Mouse (Mus musculus) spleen, postnatal 4 days (tissue): Measurements from ENCODE around the gene Tulp2.
A peak's percentile ranks its signal among the peaks of the same experiment; 100 is the strongest.
"Not testable (repeated sequence)": the region's sequence is repeated elsewhere in the genome, so short reads cannot be mapped to it uniquely, and the experiment has no call there.

Experiments used
- DNase-seq, 2 experiments: peaks; one replicate each; pipeline ENCODE4 v3.0.0; 2022; ENCODE audit warnings: low spot score in 2 of 2

The Tulp2 gene

DNA sequence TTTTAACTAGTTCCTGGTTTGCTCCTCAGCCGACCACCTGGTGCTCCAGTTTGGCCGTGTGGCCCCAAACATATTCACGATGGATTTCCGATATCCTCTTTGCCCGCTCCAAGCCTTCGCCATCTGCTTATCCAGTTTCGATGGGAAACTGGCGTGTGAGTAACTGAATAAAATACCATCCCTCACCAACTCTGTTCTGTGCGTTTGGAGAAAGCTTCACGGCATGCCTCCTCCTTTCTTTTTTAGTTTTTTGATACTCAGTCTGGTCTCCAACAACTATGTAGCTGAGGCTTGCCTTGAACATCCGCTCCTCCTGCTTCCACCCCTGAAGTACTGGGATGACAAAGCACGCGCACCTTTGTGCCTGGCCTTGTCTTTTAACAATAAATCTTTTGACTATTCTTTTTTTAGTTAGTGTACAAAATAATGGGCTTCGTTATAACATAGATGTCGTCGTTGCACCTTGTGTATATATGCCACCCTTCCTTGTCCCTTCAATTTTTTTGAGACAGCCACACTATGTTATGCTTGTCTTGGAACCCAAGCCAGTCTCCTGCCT, 40.6 kb downstream of the Tulp2 start:
- DNase-seq: no peak

DNA sequence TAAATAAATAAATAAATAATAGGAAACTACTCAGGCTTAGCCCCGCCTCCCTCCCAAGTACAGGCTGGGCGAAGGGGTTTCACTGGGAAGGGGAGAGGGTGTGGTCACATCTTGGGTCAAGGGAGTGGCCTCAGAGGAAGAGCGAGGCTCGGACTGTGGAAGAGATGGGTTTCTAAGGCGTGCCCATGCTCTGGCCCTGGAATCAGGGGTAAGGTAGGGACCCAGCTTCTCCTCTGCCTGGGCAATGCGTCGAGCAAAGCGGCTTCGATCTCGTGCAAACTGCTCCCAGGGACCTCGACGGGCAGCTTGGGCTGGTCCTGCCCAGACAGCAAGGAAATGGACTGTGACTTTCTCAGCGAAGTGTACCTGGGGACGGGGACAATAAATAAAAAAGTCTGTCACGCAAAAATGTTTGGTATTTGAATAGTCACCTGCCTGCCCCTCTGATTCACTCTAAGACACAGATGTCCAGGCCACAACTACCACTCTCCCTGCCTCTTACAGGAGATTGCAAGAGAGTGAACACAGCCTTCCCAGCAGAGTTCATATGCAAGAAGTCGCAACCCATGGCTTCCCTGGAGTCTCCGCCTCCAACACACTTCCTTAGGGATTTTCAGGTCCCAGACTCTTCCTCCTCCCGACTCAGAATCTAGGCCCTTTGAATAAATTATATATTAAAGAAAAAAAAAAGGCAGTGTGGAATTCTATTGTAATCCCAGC, 41.4 kb downstream of the Tulp2 start:
- peak in 1 of 2 experiments; percentile 41 for DNase-seq

DNA sequence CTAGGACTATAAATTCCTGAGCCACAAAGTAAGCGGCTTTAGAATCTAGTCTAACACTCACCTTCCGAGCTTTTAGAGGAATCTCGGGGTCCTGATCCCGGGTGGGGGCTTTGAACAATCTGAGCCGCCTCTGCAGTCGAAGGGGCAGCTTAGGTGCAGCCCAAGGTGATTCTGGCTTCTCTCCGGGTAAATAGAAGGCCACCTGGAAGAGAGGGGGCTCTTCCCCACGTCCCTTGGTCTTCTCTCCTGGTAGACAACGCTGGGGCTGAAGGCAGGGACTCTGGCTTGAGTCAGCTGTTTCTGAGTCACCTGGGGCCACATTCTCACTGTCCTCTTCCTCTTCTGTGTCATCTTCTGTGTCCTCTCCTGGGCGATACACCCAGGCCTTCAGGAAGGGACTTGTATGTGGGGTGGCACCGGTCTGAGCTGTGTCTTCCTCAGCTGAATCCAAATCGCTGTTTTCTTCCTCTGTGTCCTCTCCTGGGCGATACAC, 42.0 kb downstream of the Tulp2 start:
- DNase-seq: no peak

DNA sequence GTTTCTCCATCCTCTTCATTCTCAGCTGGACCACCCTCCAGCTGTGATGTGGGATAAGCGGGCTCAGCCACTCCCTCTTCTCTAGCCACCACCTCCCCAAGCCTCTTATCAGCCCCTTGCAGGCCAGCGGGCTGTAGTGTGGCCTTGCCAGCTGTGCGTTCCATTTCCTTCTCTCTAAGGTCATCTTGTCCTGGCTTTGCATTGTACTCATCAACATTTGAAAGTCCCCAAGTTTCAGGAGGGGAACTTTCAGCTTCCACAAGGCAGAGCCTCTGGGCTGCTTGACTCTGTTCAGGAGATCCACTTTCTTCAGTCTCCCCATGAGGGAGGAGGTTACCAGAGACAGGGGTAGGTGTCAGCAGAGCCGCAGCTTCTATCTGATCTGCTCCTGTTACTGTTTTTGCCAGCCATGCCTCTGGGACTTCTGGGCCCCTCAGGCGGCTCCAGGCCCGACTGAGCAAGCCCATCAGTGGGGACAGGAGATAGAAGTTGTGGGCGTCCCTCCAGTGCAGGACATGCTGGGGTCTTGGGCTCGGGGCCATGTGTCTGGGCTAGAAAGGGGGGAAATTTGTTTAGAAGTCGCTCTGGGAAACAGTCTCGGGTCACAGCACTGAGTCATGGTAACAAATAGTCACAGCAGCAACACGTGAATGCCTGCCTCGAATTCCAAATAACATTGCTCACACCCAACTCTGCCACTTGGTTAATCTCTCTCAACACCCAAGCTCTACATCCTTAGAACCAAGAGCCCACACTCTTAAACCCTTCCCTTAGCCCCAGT, 43.4 kb downstream of the Tulp2 start:
- peak; percentile 83 to 86 for DNase-seq

DNA sequence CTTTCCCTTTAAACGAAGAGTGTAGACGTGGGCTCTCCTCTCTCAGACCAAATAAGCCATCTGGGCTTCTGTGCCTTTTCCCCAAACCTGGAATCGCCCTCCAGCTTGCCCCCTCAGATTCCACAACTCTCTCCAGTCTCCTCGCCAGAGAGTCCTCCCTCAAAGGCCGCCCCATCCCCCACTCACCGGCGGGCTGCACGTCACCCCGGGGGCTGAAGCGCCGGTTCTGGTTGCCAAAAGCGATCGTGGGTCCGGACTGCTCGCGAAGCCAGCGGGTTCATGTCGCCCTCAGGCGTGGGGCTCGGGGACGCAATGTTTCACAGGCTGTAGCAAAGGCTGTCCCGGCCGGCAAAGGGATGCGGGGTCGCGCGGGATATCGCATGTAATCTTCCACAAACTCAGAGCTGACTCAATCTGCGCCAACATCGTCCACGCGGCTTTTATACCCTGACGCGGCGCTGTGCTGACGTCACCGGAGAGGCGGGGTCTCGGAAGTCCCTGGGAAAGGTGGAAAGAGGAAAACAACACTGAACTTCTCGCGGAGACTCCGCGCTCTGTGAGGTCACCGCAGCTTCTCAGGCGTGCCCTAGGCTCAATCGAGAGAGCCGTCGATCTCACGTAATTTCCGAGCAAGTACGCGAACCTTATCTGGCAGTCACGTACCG, 44.3 kb downstream of the Tulp2 start, which contains the start of the genes Ppp1r15a and Plekha4:
Gene Ppp1r15a, minus strand, starts transcription at position 460 of the 665 bp plus-strand sequence.
Gene Plekha4, plus strand, starts transcription at position 522 of the 665 bp plus-strand sequence.
- DNase-seq: peak; percentile 95 to 98

DNA sequence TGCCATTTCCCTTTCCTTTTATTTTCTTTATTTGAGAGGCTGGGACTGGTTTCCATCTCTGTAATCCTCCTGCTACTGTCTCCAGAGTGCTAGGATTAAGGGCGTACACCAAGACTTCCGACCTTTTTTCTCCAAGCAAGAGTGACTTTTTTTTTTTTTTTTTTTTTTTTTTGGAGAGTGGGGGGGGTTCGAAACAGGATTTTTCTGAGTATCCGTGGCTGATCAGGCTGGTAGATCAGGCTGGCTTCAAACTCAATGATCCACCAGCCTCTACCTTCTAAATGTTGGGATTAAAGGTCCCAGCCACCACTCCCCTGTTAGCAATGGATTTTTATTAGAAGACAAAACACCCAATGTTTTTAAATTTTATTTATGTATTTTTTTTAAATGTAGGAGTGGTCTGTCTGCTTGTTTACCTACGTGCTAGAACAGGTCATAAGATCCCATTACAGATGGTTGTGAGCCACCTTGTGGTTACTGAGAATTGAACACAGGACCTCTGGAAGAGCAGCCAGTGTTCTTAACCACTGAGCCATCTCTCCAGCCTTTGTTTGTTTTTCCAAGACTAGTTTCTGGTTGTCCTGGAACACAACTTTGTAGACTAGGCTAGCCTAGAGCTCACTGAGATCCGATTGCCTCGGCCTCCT, 44.9 kb downstream of the Tulp2 start:
- DNase-seq: peak in 1 of 2 experiments; percentile 45

DNA sequence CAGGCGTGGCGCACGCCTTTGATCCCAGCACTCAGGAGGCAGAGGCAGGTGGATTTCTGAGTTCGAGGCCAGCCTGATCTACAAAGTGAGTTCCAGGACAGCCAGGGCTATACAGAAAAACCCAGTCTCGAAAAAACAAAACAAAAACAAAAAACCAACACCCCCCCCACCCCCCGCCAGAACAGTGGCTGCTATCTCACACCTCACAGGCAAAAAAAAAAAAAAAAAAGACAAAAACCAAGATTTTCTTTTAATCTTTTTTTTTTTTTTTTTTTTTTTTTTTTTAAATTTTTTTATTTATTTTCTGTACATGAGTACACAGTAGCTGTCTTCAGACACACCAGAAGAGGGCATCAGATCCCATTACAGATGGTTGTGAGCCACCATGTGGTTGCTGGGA, 45.5 kb downstream of the Tulp2 start:
- not testable (repeated sequence) for DNase-seq

DNA sequence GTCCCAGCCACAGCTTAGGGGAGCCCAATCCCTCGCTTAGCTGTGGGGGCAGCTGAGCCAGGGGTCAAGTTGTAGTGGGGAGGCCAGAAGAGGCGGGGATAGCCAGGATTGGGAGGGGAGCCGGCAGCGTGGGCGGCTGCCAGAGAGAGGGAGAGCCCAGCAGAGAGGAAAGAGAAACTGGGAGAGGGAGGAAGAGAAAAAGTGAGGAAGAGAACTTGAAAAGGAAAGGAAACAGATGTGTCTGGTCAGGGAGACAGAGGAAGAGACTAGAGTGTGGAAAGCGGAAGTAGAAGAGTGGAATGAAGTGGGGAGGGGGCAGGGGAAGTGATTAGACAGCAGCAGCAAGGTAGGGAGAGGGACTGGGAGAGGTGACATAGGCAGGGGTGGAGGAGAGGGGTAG, 47.8 kb downstream of the Tulp2 start:
- DNase-seq: no peak

DNA sequence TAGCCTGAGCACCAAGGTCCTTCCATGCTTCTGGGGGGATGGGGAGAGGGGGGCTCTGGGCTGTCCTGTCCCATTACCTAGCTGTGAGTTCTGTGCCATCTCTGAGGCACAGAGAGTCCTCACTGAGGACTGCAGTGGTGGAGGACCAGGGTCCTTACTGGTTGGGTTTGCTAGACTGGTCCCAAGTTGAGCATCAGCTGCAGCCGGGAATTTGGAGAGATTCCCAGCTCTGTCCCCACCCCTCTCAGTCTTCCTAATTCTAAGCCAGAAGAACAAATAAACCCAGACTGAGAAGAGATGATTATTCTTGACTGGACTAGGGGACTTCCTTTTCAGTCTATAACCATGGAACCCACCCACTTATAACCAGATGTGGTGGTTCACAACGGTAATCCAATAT, 49.0 kb downstream of the Tulp2 start:
- DNase-seq: no peak

DNA sequence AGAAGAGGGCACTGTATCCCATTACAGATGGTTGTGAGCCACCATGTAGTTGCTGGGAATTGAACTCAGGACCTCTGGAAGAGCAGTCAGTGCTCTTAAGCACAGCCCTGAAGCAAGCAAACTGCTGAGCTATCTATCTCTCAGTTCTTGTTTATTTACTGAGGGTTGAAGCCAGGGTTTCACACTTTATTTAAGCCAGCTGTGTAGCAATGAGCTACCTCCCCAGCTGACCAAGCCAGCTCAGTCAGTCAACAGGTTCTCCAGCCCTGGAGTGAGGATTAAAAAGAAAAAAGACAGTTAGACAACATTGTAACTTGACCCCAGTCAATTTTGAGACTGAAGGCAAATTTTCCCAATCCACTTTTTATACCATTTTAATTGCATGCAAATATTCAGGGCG, 54.0 kb downstream of the Tulp2 start:
- DNase-seq: no peak

DNA sequence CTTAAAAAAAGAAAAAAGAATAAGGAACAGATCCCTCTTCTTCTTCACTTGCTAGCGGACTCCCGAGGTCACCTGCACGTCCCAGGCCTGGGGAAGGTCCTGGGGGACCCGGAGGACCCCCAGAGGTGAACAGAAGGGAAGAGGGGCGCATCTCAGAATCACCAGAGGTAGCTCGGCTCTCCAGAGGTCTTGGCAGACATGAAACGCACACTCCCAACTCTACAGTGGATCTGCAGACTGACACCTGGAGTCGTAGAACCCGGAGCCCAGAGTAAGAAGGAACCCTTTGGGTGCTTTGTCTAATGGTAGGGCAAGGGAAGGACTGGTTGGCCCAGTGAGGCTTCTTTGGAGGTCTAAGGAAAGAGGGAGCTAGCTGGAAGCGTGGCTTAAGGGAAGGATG, 55.9 kb downstream of the Tulp2 start:
- DNase-seq: no peak

DNA sequence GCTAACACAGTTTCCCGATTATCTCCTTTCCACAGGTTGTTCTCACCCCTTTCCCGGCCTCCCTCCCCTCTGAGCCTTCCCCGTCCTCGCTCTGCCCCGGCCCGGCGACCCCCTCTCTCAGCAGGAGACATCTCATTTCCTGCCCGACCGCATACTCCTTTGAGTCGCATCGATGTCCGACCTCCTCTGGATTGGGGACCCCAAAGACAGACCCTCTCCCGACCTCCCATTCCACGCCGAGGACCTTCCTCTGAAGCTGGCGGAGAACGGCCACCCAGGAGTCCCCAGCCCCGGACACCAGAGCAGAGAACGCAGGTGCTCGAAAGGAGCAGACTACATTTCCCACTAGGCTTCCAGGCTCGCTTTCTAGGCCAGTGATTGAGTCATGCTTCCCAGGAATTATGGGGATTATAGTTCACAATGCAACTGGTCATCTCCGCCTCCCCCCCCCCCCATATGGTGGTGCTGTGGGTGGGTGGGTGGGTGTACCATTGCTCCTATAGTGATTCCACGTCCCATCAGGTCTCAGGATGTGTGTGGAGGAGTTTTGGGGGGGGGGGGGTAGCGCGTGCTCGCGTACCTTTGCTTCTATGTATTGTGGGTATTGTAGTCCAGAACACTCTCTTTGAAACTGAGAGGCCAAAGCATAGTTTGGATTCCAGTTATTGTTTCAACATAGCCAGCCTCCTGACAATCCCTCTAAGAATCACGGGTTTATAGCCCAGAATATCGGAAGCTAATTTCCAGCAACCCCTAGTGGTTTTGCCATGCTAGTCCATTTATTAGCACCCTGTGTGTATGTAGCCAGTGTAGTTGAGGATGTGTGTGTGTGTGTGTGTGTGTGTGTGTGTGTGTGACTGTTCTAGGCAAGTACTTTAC, 56.7 kb downstream of the Tulp2 start:
- no peak for DNase-seq

DNA sequence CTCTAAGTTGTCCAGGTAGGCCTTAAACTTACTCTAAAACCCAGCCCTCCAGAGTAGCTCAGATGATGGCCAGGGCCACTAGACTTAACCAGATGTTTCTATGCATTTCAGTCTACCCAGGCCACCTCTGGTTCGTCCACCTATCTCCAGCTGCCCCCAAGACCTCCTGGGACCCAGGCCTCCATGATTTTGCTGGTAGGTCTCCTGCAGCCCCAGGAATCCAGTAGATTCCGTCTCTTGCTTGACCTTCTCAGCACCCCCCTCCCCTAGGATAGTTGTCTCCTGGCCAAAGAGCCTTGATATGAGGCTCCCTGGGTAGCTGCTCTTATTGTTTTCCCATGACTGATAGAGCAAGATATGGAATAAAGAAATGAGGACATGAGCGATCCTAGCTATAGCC, 57.4 kb downstream of the Tulp2 start:
- no peak for DNase-seq

DNA sequence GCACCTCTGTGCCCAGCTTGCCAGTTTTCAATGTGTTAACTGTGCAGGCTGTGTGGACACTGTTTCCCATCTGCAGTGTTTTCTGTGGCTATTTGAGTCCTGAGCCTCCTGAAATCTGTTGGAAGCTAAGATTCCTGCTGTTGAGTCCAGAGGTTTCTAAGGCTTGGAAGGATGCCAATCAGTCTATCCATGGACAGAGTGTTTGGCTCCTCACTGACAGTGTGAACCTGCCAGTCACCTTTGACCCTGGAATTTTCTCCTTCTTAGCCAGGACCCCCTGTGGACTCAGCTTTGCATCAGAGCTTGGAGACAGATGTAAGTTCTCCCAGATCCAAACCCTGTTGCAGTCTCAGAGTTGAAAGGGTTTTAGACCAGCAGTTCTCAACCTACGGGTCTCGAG, 58.5 kb downstream of the Tulp2 start:
- DNase-seq: no peak

DNA sequence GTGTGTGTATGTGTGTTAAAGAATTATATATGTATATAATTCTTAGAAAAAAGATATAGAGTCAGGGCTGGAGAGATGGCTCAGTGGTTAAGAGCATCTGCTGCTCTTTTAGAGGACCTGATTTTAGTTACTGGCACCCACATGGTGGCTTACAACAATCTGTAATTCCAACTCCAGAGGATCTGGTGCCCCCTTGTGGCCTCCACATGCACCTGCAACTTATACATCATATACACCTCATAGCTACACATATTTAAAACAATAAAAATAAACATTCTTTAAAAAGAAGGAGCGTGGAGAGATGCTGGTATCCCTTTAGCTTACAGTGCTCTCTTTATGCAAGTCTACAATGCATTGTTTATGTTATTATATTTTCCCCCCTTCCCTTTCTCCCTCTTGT, 62.8 kb downstream of the Tulp2 start:
- no peak for DNase-seq

DNA sequence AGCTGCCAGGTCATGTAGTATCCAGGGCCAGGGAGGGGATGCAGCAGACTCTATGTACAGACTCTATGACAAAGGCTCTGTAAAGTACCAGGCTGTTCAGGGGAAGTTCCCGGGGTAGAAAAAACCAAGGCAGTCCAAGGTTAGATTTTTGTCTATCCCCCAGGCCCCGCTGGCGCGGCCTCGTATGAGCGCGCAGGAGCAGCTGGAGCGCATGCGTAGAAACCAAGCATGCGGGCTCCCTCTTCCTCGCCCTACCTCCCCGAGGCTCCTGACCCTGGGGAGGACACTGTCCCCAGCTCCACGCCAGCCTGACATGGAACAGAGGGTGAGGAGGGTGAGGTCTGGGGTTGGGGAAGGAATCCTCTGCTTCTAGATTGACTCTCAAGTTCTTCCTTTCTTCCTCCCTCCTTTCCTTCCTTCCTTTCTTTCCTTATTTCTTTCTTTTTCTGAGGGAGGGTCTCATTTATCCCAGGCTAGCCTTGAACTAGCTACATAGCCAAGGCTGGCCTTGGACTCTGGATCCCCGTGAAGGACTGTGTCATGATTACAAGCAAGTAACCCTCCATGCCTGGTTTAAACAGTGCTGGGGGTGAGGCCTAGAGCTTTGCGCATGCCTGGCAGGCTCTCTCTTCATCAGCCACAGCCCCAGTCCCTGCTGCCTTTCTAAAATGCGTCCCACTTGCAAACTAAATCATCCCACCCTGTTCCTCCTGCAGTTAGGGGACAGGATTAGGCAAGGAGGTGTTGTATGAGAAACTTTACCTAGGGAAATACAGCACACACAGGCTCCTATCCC, 68.2 kb downstream of the Tulp2 start:
- no peak for DNase-seq

DNA sequence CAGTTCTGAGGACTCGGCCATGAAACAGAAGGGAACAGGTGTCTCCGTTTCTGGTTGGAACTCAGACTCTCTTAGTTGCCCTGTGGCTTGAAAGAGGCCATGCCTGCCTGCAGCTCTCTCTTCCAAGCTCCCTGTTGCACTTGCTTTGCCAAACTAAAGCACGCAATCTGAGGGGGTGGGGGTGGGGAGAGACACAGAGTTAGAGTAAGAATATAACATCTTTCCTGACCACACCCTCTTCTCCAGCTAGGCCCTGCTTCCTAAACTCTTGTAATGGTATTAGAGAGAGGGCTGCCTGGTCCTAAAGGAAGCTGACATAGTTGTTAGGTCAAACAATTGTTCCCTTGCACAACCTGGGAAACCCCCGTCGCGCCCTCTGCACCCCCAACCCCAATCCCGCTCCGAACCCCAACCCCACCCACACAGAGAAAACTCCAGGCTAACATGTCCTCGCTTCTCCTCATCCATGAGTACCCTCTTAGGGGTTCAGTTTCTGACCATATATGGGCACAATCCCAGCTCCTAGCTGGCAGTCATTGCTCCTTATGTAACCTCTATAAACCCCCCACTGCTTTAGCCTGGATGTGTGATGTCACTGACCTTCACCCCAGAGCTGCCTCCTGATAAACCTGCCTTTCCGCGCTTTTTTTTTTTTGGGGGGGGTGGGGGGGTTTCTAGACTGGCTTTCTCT, 69.3 kb downstream of the Tulp2 start:
- DNase-seq: no peak

DNA sequence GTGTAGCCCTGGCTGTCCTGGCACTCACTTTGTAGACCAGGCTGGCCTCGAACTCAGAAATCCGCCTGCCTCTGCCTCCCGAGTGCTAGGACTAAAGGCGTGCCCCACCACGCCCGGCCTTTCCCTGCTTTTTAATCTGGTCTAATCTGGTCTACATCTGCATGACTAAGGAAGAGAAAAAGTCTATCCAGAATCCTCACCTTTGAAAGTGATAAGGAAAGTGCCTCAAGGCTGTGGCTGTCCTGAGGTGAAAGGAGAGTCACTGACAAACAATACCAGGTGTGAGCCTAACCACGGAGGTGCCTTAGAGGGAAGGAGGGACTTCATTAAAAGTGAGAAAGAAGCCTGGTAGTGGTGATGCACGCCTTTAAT, 69.8 kb downstream of the Tulp2 start:
- DNase-seq: no peak

DNA sequence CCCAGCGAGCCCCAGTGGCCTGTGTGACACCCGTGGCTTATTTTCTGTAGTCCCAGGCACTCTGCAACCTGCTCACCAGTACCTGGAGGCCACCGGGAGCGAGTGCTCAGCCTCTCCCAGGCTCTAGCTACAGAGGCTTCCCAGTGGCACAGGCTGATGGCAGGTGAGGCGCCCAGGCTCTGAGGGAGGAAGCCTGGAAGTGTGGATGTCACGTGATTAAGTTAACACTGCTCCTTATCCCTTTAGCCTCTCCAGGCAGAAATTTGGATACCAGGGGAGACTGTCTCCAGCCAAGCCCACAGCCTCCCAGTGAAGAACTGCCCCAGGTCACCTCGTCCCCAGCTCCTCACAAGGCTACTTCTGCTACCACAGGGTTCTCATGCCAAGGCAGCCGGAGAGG, 71.8 kb downstream of the Tulp2 start:
- DNase-seq: no peak
